ENCODE assay signal across 8 mouse cellular contexts in genomic region chr17:27636132-27637020, GRCm38 (mm10). TPM values are rescaled to one million over a fixed set of nuclear protein-coding genes. Genes with fewer than 3 reads are reported as not detected.
DNase-seq lines count a peak whose midpoint lies in the region.

Gene Rps10 (minus strand): TSS chr17:27636669.

- H3K27me3 ChIP-seq in erythroblast, embryonic 14.5 days (ENCODE audit: control insufficient read depth) = no peaks in the 10 kb centered on the region

- peak within 1 kb of the TSS; percentile 97 for H3K4me3 ChIP-seq in erythroblast, embryonic 14.5 days (replicated peaks)

- H3K4me1 ChIP-seq in erythroblast, embryonic 14.5 days (ENCODE audit: control insufficient read depth) = peaks cover 56% of the 10 kb centered on the region

- intact Hi-C loops in heart, postnatal 10 days (cut with DNase I) = no loop called here
- intact Hi-C loops in left cerebral cortex, postnatal 4 days (cut with DNase I) = loop anchor here (5.0 kb wide), 1 partner anchor 126 kb away; no protein-coding TSS in a partner anchor

- DNase-seq in cerebellum, adult 9-11 months = peak; percentile 68
- no peak for DNase-seq in cerebellum, adult 8-10 months
- DNase-seq in Muller cell, postnatal 12 days (ENCODE audit: inconsistent ontology term) = peak; percentile 62
- DNase-seq in heart, postnatal 10 days = no peak
- peak; percentile 45 for DNase-seq in left cerebral cortex, postnatal 4 days
- peak; percentile 45 for DNase-seq in neural tube, embryonic 10.5 days (ENCODE audit: extremely low spot score, low spot score)
- DNase-seq in right cerebral cortex, postnatal 10 days (ENCODE audit: low spot score in 2 of 2) = no peak

- peaks cover 32% of the 10 kb centered on the region for H3K36me3 ChIP-seq in erythroblast, embryonic 14.5 days (ENCODE audit: control insufficient read depth)

- H3K9me3 ChIP-seq in erythroblast, embryonic 14.5 days (ENCODE audit: control insufficient read depth, low read length) = no peaks in the 10 kb centered on the region

RNA-seq across cellular contexts. Expression of gene Rps10, which starts in this region (rescaled TPM):
- 265 and 292 TPM in 2 replicates for polyA plus RNA-seq in erythroblast, embryonic 14.5 days (2012)
- total RNA-seq in heart, postnatal 10 days (2021) = 100 to 1,000 TPM; 713 to 733 TPM
- 100 to 1,000 TPM; 695 to 751 TPM for total RNA-seq in left cerebral cortex, postnatal 4 days (2021)

Comparison
In these comparisons a context has a peak if more than half of its experiments do, and no peak if none do; other contexts are left out.
1. DNase-seq: peak in cerebellum, adult 9-11 months (single experiment), Muller cell, postnatal 12 days (single experiment), left cerebral cortex, postnatal 4 days (single experiment) and neural tube, embryonic 10.5 days (single experiment); none in cerebellum, adult 8-10 months (single experiment), heart, postnatal 10 days (0 of 2) and right cerebral cortex, postnatal 10 days (0 of 2).